Mouse (Mus musculus) heart, embryonic 14.5 days (tissue): ENCODE measurements around the gene Acap2. TPM values are rescaled to one million over a fixed set of nuclear protein-coding genes. Genes with fewer than 3 reads are reported as not detected.

Experiments used
- ATAC-seq: fragments of 200-750 bp; cut with Nextera tagmentation; 2 replicates; pipeline ENCODE4 v1.8.0; 2017; ENCODE audit warnings: low read depth, moderate TSS enrichment; ENCODE audit not compliant: insufficient number of reproducible peaks, insufficient read depth, low FRiP score
- H3K27ac ChIP-seq, 2 experiments: fragments of 200-500 bp in 1 of 2; fragments of 300-500 bp in 1 of 2; sonication (generic) in 1 of 2; replicated peaks in 1 of 2; 2 replicates each; pipeline ENCODE4 v1.5.1; 2012 to 2014; ENCODE audit warnings: low read depth in 2 of 2, low read length in 2 of 2, control low read depth in 1 of 2, mild to moderate bottlenecking in 1 of 2, mixed read lengths in 1 of 2; ENCODE audit not compliant: control insufficient read depth in 1 of 2, insufficient read depth in 1 of 2
- H3K27me3 ChIP-seq: fragments of 300-500 bp; sonication (generic); 2 replicates; pipeline ENCODE4 v1.6.1; 2014; ENCODE audit warnings: mild to moderate bottlenecking, low read length, control low read depth; ENCODE audit not compliant: control insufficient read depth, insufficient read depth
- H3K36me3 ChIP-seq: fragments of 300-500 bp; sonication (generic); 2 replicates; pipeline ENCODE4 v1.6.1; 2014; ENCODE audit warnings: mild to moderate bottlenecking, control low read depth, low read length, mixed read lengths; ENCODE audit not compliant: control insufficient read depth, insufficient read depth
- H3K4me1 ChIP-seq, 2 experiments: fragments of 200-500 bp in 1 of 2; fragments of 300-500 bp in 1 of 2; sonication (generic) in 1 of 2; 2 replicates each; pipeline ENCODE4 v1.6.1; 2012 to 2014; ENCODE audit warnings: low read length in 2 of 2, control low read depth in 1 of 2, mixed read lengths in 1 of 2; ENCODE audit not compliant: control insufficient read depth in 2 of 2, insufficient read depth in 2 of 2
- H3K4me2 ChIP-seq: fragments of 300-500 bp; sonication (generic); 2 replicates; pipeline ENCODE4 v1.6.1; 2014; ENCODE audit warnings: mild to moderate bottlenecking, low read length
- H3K4me3 ChIP-seq, 2 experiments: fragments of 200-500 bp in 1 of 2; fragments of 300-500 bp in 1 of 2; sonication (generic) in 1 of 2; 2 replicates each; pipeline ENCODE4 v1.5.1; 2012 to 2014; ENCODE audit warnings: low read length in 2 of 2, mild to moderate bottlenecking in 2 of 2, control low read depth in 1 of 2, low read depth in 1 of 2, moderate library complexity in 1 of 2; ENCODE audit not compliant: control insufficient read depth in 1 of 2, insufficient read depth in 1 of 2
- H3K9ac ChIP-seq: fragments of 300-500 bp; sonication (generic); 2 replicates; pipeline ENCODE4 v1.6.1; 2014; ENCODE audit warnings: mild to moderate bottlenecking, low read length
- H3K9me3 ChIP-seq: fragments of 300-500 bp; sonication (generic); 2 replicates; pipeline ENCODE4 v1.6.1; 2016; ENCODE audit warnings: low read length, control low read depth; ENCODE audit not compliant: control insufficient read depth
- WGBS: fragments of 180-500 bp; shearing (Covaris S2); extraction: QIAGEN DNeasy Blood & Tissue Kit; methylation state at CpG from one replicate; pipeline ENCODE4 v1.1.7; 2014; 5-methylcytosine and 5-hydroxymethylcytosine counted together
- polyA plus RNA-seq: library from polyadenylated mRNA; unstranded; fragments of >200 nt; fragmentation: Nextera tagmentation; extraction: Ambion mirVana; gene quantifications from 2 replicates; pipeline ENCODE4 v1.2.1, GENCODE M21; 2014

Acap2 gene
- polyA plus RNA-seq, 1 experiment from 2014 or later, result 14.9 TPM

DNA sequence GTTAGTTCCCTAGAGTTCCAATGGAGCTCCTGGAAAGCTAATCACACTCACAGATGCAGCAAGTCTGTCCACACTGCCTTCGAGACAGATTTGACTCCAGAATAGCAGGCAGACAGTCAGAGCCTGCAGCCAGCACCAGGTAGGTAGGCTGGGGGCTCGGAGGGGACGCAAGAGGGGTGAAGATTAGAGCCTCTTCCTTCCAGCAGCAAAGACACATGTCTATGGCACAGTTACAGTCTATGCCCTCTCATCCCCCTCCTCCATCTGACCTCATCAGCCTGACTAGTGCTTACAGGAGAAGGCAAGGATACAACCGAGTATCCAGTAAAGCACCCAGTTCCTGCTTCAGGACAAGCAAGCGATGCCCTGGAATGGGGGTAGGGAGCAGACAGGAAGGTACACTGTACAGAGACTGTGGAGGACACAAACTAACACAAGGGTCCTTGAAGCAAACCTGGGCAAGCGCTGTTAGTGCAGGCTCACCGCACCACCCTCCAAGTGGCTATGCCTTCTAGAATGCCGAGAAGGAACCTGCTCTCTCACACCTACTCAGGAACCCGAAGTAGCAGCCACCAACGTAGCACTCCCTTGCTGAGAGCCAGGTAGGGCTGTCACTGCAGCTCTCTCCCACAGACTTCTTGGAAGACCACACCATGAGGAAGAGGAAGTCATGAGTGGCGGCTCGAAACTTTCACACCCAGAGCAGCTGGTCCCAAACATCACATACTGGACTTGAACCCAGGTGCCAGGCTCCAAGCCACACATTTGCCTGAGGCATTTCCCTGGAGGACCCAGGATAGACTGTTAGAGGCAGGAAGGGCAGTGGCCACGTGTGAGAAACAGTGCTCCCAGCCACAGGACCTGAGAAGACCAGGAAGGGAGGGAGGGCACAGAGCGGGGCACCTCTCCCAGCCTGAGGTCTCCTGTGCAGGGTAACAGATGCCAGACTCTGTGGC is 131.6 kb downstream of the Acap2 start:
- no peak overlapping the region for H3K4me3 ChIP-seq
- no peak overlapping the region for H3K27ac ChIP-seq
- H3K9ac ChIP-seq, result no peak overlapping the region
- H3K4me2 ChIP-seq, result no peak overlapping the region
- WGBS, result 83% methylated on average over 14 of the region's 14 CpGs
- no peak for ATAC-seq
- no peaks in the 10 kb centered on the region for H3K36me3 ChIP-seq
- H3K4me1 ChIP-seq, result peaks cover 14 to 19% of the 10 kb centered on the region in 2 experiments
- no peaks in the 10 kb centered on the region for H3K9me3 ChIP-seq
- H3K27me3 ChIP-seq, result no peaks in the 10 kb centered on the region

DNA sequence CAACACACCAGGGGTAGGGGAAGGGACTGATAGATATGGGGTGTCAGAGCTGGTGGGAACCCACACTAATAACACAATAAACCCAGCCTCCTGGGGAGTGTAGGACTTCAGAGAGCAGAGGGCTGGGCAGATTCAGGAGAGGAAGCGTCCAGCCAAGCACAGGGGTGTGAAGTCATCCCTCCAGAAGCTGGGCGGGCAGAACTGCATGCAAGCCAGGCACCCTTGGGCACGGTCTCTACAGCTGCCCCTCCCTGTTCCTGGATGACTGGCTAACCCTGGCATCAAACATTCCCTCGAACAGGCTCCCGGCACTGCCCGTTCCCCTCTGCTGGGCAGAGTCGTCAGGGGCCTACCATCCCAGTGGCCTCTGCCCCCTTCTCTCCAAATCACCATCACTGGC is 132.8 kb downstream of the Acap2 start:
- Histone ChIP-seq H3K9me3 (no peaks in the 10 kb centered on the region), H3K36me3 (no peaks in the 10 kb centered on the region), H3K27me3 (no peaks in the 10 kb centered on the region), H3K9ac (no peak overlapping the region), H3K4me3 (no peak overlapping the region), H3K27ac (no peak overlapping the region), H3K4me1 (peaks cover 14 to 19% of the 10 kb centered on the region in 2 experiments), H3K4me2 (no peak overlapping the region)
- 83% methylated on average over 7 of the region's 7 CpGs for WGBS
- ATAC-seq, result no peak

DNA sequence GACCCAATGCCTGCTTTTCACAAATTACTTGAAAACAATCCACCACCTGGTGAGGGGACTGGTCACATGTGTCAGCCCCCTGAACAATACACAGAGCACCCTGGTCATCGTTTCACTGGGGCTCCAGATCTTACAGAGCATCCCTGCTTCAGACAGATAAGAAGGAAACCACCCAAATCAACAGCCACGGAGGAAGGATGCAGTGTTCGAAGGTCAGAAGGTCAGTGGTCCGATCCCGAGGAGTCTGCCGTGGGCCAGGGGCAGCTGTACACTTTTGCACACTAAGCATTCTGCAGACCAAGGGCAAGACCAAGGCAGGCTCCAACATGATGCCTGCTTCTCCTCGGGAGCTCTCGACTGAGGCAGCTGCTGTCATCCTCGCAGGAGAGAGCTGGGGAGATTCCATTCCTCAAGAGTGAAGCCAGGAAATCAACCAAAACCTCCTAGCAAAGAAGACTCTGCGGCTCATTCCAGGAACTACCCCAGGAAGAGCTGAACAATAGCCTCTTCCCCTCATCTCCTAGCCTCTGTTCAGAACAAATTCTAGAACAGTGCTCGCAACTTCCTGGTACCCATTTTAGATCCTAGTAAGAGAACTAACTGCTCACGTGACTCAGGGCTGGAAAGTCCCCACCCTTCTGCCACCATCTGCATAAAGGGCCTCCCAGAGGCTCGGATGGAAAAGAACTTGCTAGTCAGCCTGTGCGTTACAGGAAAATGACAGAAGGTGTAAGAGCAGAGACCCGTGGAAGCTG is 134.5 kb downstream of the Acap2 start:
- Histone ChIP-seq H3K9ac (peak overlapping the region; percentile 25; the same call in 1 of the 2 replicates), H3K27me3 (no peaks in the 10 kb centered on the region), H3K27ac (peak overlapping the region; percentile 19 to 72), H3K4me2 (0 out of 2 replicates have a peak overlapping the region, but pooled peaks have one; percentile 18), H3K4me1 (peaks cover 14 to 19% of the 10 kb centered on the region in 2 experiments), H3K9me3 (no peaks in the 10 kb centered on the region), H3K4me3 (no peak overlapping the region), H3K36me3 (no peaks in the 10 kb centered on the region)
- ATAC-seq, result no peak
- 32% methylated on average over 15 of the region's 15 CpGs for WGBS

DNA sequence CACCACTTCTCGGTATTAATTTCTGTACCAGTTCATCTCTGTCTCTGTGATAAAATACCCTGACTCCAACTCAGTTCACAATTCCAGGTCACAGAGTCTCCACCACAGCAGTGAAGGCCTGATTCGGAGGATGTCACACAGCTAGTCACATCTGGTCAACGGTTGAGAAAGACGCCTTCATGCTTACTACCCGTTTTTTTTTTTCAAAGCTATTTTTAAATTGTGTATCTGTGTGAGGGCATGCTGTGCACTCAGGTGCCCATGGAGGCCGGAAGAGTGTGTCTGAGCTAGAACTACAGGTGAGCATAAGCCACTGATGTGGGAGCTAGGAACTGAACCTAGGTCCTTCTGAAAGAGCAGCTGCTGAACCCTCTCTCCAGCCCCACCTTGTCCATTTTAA is 136.3 kb downstream of the Acap2 start:
- Histone ChIP-seq H3K9me3 (no peaks in the 10 kb centered on the region), H3K36me3 (no peaks in the 10 kb centered on the region), H3K4me3 (no peak overlapping the region), H3K9ac (no peak overlapping the region), H3K27me3 (no peaks in the 10 kb centered on the region), H3K4me2 (no peak overlapping the region), H3K27ac (no peak overlapping the region), H3K4me1 (peaks cover 9 to 10% of the 10 kb centered on the region in 2 experiments; a peak in 3 of 4 replicates)
- 80% methylated on average over 6 of the region's 6 CpGs for WGBS
- ATAC-seq, result no peak

DNA sequence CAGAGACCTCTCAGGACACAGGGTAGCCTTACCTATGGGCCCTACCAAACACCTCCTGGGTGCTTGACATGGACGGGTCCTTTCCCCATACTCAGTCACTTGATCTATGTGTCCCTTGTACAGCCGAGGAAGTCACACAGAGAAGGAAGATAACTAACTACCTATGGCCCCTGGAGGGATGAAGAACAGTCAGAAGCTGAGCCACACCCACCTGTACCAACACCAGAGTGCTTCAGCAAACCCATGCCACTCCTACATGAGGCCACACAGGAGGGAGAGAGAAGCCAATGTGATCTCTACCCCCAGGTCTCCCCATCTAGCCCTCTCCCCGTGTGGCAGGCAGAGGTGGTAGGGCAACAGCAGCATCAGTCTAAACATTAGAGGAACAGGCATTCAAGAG is 138.1 kb downstream of the Acap2 start:
- peaks cover 10 to 14% of the 10 kb centered on the region in 2 experiments; a peak in 3 of 4 replicates for H3K4me1 ChIP-seq
- no peak overlapping the region for H3K4me2 ChIP-seq
- no peaks in the 10 kb centered on the region for H3K9me3 ChIP-seq
- ATAC-seq, result no peak
- WGBS, result 86% methylated on average over 3 of the region's 3 CpGs
- H3K27me3 ChIP-seq, result no peaks in the 10 kb centered on the region
- no peak overlapping the region for H3K9ac ChIP-seq
- H3K27ac ChIP-seq, result no peak overlapping the region
- H3K4me3 ChIP-seq, result no peak overlapping the region
- H3K36me3 ChIP-seq, result no peaks in the 10 kb centered on the region

DNA sequence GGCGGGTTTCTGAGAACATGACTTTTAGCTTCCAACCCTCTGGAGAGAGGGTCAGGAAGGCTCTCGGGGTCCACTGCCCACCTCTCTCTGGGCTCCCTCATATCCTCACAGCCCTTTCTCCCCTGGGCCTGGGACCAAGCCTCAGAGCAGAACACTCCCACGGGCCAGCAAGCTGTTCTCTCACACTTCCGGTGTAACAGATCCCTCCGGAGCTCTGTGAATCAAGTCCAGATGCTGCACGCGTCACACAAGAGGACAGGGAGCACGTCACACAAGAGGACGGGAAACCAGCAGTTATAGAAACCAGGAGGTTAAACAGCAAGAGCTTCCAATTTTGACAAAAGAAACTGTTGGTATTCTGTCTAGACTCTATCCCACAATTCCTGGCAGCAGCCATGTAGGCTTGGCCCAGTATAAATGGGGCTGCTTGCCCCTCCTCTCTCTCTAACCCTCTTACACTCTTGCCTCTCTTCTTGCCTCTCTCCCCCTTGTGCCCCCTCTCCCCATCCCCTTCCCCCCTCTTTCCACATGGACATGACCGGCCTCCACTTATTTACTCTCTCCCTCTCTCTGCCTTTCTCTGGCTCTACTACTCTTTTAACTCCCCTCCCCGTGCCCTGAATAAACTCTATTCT is 139.7 kb downstream of the Acap2 start:
- Histone ChIP-seq H3K9me3 (no peaks in the 10 kb centered on the region), H3K4me3 (no peak overlapping the region), H3K27me3 (no peaks in the 10 kb centered on the region), H3K4me1 (peaks cover 8 to 12% of the 10 kb centered on the region in 2 experiments; a peak in 3 of 4 replicates), H3K36me3 (no peaks in the 10 kb centered on the region), H3K9ac (no peak overlapping the region), H3K4me2 (no peak overlapping the region), H3K27ac (no peak overlapping the region)
- WGBS, result 73% methylated on average over 11 of the region's 11 CpGs
- ATAC-seq, result no peak

DNA sequence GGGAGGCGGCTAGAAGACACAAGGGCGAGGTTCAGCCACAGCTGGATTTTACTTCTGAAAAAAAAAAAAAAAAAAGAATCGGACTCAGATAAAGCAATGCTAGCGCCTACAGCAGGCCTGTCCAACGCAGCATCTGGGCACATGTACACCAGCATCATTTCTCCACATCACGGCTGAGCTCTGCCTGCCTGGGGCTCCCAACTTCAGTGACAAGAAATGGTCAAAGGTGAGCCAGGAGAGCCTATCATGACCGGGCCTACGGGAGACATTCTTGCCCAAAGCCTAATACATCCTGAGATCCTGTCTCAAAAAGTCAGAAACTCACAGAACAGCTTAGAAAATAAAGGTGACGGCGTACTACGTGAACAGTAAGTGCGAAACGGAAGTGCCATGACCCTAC is 140.3 kb downstream of the Acap2 start:
- Histone ChIP-seq H3K4me1 (peaks cover 6 to 13% of the 10 kb centered on the region in 2 experiments; a peak in 3 of 4 replicates), H3K27ac (no peak overlapping the region), H3K4me3 (no peak overlapping the region), H3K27me3 (no peaks in the 10 kb centered on the region), H3K4me2 (no peak overlapping the region), H3K9me3 (no peaks in the 10 kb centered on the region), H3K36me3 (no peaks in the 10 kb centered on the region), H3K9ac (no peak overlapping the region)
- ATAC-seq, result no peak
- WGBS, result 94% methylated on average over 13 of the region's 13 CpGs
